Mouse (Mus musculus) midbrain, embryonic 16.5 days (tissue): ENCODE measurements around the gene Cfap73. TPM values are rescaled to one million over a fixed set of nuclear protein-coding genes. Genes with fewer than 3 reads are reported as not detected.

ENCODE experiments used
- polyA plus RNA-seq: library from polyadenylated mRNA; unstranded; fragments of >200 nt; fragmentation: Nextera tagmentation; extraction: Ambion mirVana; gene quantifications from 2 replicates; pipeline ENCODE4 v1.2.1, GENCODE M21; 2015

The Cfap73 gene
- polyA plus RNA-seq, 1 experiment from 2014 or later: 1.2 TPM

Other genes starting within 250 kb of the Cfap73 start
- 22.5 and 23.2 TPM in 2 replicates for gene Lhx5, start 202.5 kb downstream of the Cfap73 start, polyA plus RNA-seq
- gene Sdsl, start 161.4 kb downstream of the Cfap73 start, polyA plus RNA-seq: 5.1 and 5.6 TPM in 2 replicates
- gene Sds, start 157.7 kb downstream of the Cfap73 start, polyA plus RNA-seq: 0.36 TPM in 1 of 2 replicates, not detected in the other
- 28.7 and 30.6 TPM in 2 replicates for gene Plbd2, start 130.6 kb downstream of the Cfap73 start, polyA plus RNA-seq
- 2.0 and 2.3 TPM in 2 replicates for gene Slc8b1, start 123.1 kb downstream of the Cfap73 start, polyA plus RNA-seq
- 13.1 and 13.5 TPM in 2 replicates for gene Tpcn1, start 45.6 kb downstream of the Cfap73 start, polyA plus RNA-seq
- gene Iqcd, start 45.2 kb downstream of the Cfap73 start, polyA plus RNA-seq: 2.0 and 2.1 TPM in 2 replicates
- gene Rita1, start 21.6 kb downstream of the Cfap73 start, polyA plus RNA-seq: 27.2 and 33.1 TPM in 2 replicates
- gene Ddx54, start 21.5 kb downstream of the Cfap73 start, polyA plus RNA-seq: 38.7 and 39.9 TPM in 2 replicates
- 2.4 and 4.9 TPM in 2 replicates for gene Rasal1, start 14.6 kb upstream of the Cfap73 start, polyA plus RNA-seq
- gene Dtx1, start 77.7 kb upstream of the Cfap73 start, polyA plus RNA-seq: 49.6 and 50.2 TPM in 2 replicates
- gene Oas2, start 115.6 kb upstream of the Cfap73 start, polyA plus RNA-seq: 0.14 and 0.26 TPM in 2 replicates
- gene Oas3, start 143.4 kb upstream of the Cfap73 start, polyA plus RNA-seq: 1.1 and 1.4 TPM in 2 replicates
- 0.34 and 0.72 TPM in 2 replicates for gene Oas1e, start 161.3 kb upstream of the Cfap73 start, polyA plus RNA-seq
- gene Oas1c, start 178.3 kb upstream of the Cfap73 start, polyA plus RNA-seq: 0.17 and 0.45 TPM in 2 replicates
- not detected in 2 replicates for gene Oas1f, start 213.1 kb upstream of the Cfap73 start, polyA plus RNA-seq
- gene Oas1h, start 227.2 kb upstream of the Cfap73 start, polyA plus RNA-seq: not detected in 2 replicates